Mouse (Mus musculus) stomach, embryonic 15.5 days (tissue): ENCODE measurements around the gene Gdpd5. TPM values are rescaled to one million over a fixed set of nuclear protein-coding genes. Genes with fewer than 3 reads are reported as not detected.

Experiments used
- ATAC-seq: fragments of 200-750 bp; cut with Nextera tagmentation; 2 replicates; pipeline ENCODE4 v1.8.0; 2017; ENCODE audit warnings: low read depth, moderate number of reproducible peaks, moderate TSS enrichment; ENCODE audit not compliant: insufficient read depth, low FRiP score
- H3K27ac ChIP-seq: fragments of 300-500 bp; sonication (generic); 2 replicates; pipeline ENCODE4 v1.5.1; 2015; ENCODE audit warnings: mild to moderate bottlenecking, inconsistent platforms
- H3K27me3 ChIP-seq: fragments of 300-500 bp; sonication (generic); replicated peaks from 2 replicates; pipeline ENCODE4 v1.6.1; 2015; ENCODE audit warnings: inconsistent platforms
- H3K36me3 ChIP-seq: fragments of 300-500 bp; sonication (generic); 2 replicates; pipeline ENCODE4 v1.6.1; 2015; ENCODE audit warnings: inconsistent platforms
- H3K4me1 ChIP-seq: fragments of 300-500 bp; sonication (generic); 2 replicates; pipeline ENCODE4 v1.6.1; 2015; ENCODE audit warnings: inconsistent platforms
- H3K4me2 ChIP-seq: fragments of 300-500 bp; sonication (generic); 2 replicates; pipeline ENCODE4 v1.6.1; 2015; ENCODE audit warnings: mild to moderate bottlenecking, inconsistent platforms
- H3K4me3 ChIP-seq: fragments of 300-500 bp; sonication (generic); replicated peaks from 2 replicates; pipeline ENCODE4 v1.5.1; 2015; ENCODE audit warnings: inconsistent platforms
- H3K9ac ChIP-seq: fragments of 300-500 bp; sonication (generic); 2 replicates; pipeline ENCODE4 v1.6.1; 2015; ENCODE audit warnings: inconsistent platforms
- H3K9me3 ChIP-seq: fragments of 300-500 bp; sonication (generic); 2 replicates; pipeline ENCODE4 v1.6.1; 2016; ENCODE audit warnings: inconsistent platforms
- WGBS: fragments of 180-500 bp; shearing (Covaris S2); methylation state at CpG from one replicate; pipeline ENCODE4 v1.1.7; 2015; 5-methylcytosine and 5-hydroxymethylcytosine counted together
- polyA plus RNA-seq: library from polyadenylated mRNA; unstranded; fragments of >200 nt; fragmentation: Nextera tagmentation; extraction: Ambion mirVana; gene quantifications from 2 replicates; pipeline ENCODE4 v1.2.1, GENCODE M21; 2015

The Gdpd5 gene
- polyA plus RNA-seq, 1 experiment from 2014 or later, result 18.4 TPM

DNA sequence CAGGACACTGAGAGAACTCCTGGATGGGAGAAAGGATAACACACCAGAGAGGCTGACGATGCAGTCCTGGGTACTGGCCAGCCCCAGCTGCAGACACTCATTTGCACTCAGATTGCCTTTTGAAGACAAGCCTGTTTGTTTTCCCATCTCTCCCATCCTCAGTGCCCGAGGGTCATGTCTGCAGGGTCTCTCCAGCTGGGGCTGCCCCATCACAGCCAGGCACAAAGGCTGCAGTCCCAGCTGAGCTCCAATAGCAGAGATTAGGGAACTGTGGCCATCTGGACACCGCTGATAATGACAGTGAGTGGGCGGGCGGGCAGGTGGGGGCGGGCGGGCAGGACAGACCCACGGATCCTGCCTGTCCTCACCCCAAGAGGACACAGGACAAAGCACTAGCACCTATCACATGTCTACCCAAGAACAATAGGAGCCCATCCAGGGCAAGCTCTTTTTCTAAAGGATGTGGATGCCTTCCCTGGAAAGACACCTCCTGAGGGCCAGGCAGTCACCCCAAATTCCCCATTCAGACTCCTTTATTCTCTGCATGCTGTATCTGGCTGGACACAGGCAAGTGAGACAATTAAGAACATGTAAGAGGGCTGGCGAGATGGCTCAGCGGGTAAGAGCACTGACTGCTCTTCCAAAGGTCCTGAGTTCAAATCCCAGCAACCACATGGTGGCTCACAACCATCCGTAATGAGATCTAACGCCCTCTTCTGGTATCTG, 93.8 kb downstream of the Gdpd5 start:
- H3K27me3 ChIP-seq, result no peaks in the 10 kb centered on the region
- no peak overlapping the region for H3K4me2 ChIP-seq
- 60% methylated on average over 12 of the region's 12 CpGs for WGBS
- peaks cover 53% of the 10 kb centered on the region for H3K36me3 ChIP-seq
- H3K4me3 ChIP-seq, result no peak overlapping the region
- H3K27ac ChIP-seq, result no peak overlapping the region; the same call in 1 of the 2 replicates
- H3K4me1 ChIP-seq, result peaks cover 9% of the 10 kb centered on the region; the same call in 1 of the 2 replicates
- peak; percentile 57; the same call in 1 of the 2 replicates for ATAC-seq
- no peaks in the 10 kb centered on the region for H3K9me3 ChIP-seq
- H3K9ac ChIP-seq, result no peak overlapping the region

GRCm38 (mm10) chr7:99475562-99475911, 94.3 kb downstream of the Gdpd5 start:
- H3K4me1 ChIP-seq, result peaks cover 11% of the 10 kb centered on the region; the same call in 1 of the 2 replicates
- H3K27ac ChIP-seq, result no peak overlapping the region
- no peak for ATAC-seq
- no peaks in the 10 kb centered on the region for H3K27me3 ChIP-seq
- 83% methylated on average over 2 of the region's 2 CpGs for WGBS
- H3K36me3 ChIP-seq, result peaks cover 58% of the 10 kb centered on the region
- no peaks in the 10 kb centered on the region for H3K9me3 ChIP-seq
- no peak overlapping the region for H3K9ac ChIP-seq
- no peak overlapping the region for H3K4me2 ChIP-seq
- no peak overlapping the region for H3K4me3 ChIP-seq

DNA sequence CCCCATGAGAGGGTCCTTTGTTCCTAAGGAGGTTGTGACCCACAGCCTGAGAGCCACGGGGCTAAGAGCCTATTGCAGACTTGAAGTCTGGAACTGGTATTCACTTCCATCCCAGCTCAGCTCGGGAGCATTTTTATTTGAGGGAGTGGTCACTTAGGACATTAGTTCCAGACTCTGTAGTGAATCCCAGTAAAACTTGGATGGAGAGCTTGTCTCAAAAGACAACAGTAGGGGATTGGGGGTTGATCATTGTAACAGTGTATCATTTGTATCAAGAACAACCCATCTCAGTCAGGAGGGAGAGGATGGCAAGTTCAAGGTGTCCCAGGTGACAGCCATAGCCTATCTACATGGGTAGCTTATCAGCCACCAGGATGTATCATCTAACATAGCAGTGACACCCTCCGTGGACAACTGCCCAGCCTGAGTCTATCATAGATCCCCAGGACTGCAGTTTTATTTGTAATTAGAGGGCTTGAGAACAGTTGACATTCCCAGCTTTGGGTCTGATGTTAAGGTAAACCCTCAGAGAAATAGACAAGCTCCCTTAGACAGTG, 95.4 kb downstream of the Gdpd5 start:
- Histone ChIP-seq H3K9ac (no peak overlapping the region), H3K4me3 (no peak overlapping the region), H3K4me1 (peaks cover 21% of the 10 kb centered on the region), H3K4me2 (no peak overlapping the region), H3K36me3 (peaks cover 64% of the 10 kb centered on the region), H3K27ac (no peak overlapping the region), H3K27me3 (no peaks in the 10 kb centered on the region), H3K9me3 (no peaks in the 10 kb centered on the region)
- no peak for ATAC-seq
- 48% methylated on average over 3 of the region's 3 CpGs for WGBS

DNA sequence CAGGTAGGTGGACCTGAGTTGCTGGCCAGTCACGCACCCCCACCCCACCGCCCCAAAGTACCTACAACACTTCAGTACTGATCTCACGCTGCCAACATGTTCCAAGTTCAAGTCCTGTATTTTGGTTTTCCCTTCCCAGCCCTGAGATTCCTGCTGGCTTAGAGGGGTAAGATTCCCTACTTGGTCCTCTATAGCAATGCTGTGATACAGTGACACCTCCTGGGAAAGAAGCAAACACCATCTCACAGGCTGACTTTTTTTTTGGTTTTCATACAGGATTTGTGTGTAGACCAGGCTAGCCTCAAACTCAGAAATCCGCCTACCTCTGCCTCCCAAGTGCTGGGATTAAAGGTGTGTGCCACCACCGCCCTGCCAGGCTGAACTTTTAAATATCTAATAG, 96.0 kb downstream of the Gdpd5 start:
- no peaks in the 10 kb centered on the region for H3K9me3 ChIP-seq
- no peak overlapping the region for H3K27ac ChIP-seq
- ATAC-seq, result no peak
- WGBS, result 85% methylated on average over 5 of the region's 5 CpGs
- no peak overlapping the region for H3K4me3 ChIP-seq
- no peak overlapping the region for H3K9ac ChIP-seq
- H3K36me3 ChIP-seq, result peaks cover 68% of the 10 kb centered on the region
- peaks cover 27% of the 10 kb centered on the region for H3K4me1 ChIP-seq
- no peak overlapping the region for H3K4me2 ChIP-seq
- no peaks in the 10 kb centered on the region for H3K27me3 ChIP-seq

- peak overlapping the region; percentile 80 for H3K9ac ChIP-seq
- H3K36me3 ChIP-seq, result peaks cover 42% of the 10 kb centered on the region
- no peaks in the 10 kb centered on the region for H3K27me3 ChIP-seq
- WGBS, result 1% methylated on average over 6 of the region's 6 CpGs
- H3K4me3 ChIP-seq, result peak overlapping the region; percentile 81
- H3K9me3 ChIP-seq, result no peaks in the 10 kb centered on the region
- H3K4me1 ChIP-seq, result peaks cover 24% of the 10 kb centered on the region
- H3K4me2 ChIP-seq, result peak overlapping the region; percentile 80
- ATAC-seq, result no peak
- peak overlapping the region; percentile 78; the same call in 1 of the 2 replicates for H3K27ac ChIP-seq
Measured at GRCm38 (mm10) chr7:99482637-99483036, 101.4 kb downstream of the Gdpd5 start.

GRCm38 (mm10) chr7:99483271-99483923, 102.2 kb downstream of the Gdpd5 start, which contains the start of gene Rps3:
Gene Rps3, minus strand, starts transcription at chr7:99483738.
- Histone ChIP-seq H3K9me3 (no peaks in the 10 kb centered on the region), H3K4me2 (peak within 1 kb of the TSS; percentile 80), H3K27me3 (no peaks in the 10 kb centered on the region), H3K4me3 (peak within 1 kb of the TSS; percentile 81), H3K9ac (peak within 1 kb of the TSS; percentile 80), H3K4me1 (peaks cover 24% of the 10 kb centered on the region), H3K36me3 (peaks cover 35% of the 10 kb centered on the region), H3K27ac (peak within 1 kb of the TSS; percentile 78)
- ATAC-seq, result peak; percentile 95
- WGBS, result under 1% methylated on average over 45 of the region's 45 CpGs

GRCm38 (mm10) chr7:99483924-99484319, 102.7 kb downstream of the Gdpd5 start:
- H3K27ac ChIP-seq, result no peak overlapping the region
- peak overlapping the region; percentile 52 for H3K4me2 ChIP-seq
- 43% methylated on average over 8 of the region's 8 CpGs for WGBS
- ATAC-seq, result 0 out of 2 replicates have a peak, but pooled peaks have one; percentile 11
- H3K36me3 ChIP-seq, result peaks cover 30% of the 10 kb centered on the region
- H3K27me3 ChIP-seq, result no peaks in the 10 kb centered on the region
- peaks cover 24% of the 10 kb centered on the region for H3K4me1 ChIP-seq
- H3K9ac ChIP-seq, result no peak overlapping the region
- peak overlapping the region; percentile 81 for H3K4me3 ChIP-seq
- H3K9me3 ChIP-seq, result no peaks in the 10 kb centered on the region

- 82% methylated on average over 1 of the region's 1 CpGs for WGBS
Measured at GRCm38 (mm10) chr7:99484679-99485078, 103.5 kb downstream of the Gdpd5 start.

GRCm38 (mm10) chr7:99489708-99490107, 108.5 kb downstream of the Gdpd5 start:
- Histone ChIP-seq H3K4me2 (no peak overlapping the region), H3K27ac (no peak overlapping the region), H3K27me3 (no peaks in the 10 kb centered on the region), H3K4me3 (no peak overlapping the region), H3K4me1 (0 out of 2 replicates have a peak, but pooled peaks cover 3% of the 10 kb centered on the region), H3K9ac (no peak overlapping the region), H3K36me3 (no peaks in the 10 kb centered on the region), H3K9me3 (no peaks in the 10 kb centered on the region)
- no peak for ATAC-seq
- 57% methylated on average over 5 of the region's 5 CpGs for WGBS

More at GRCm38 (mm10) chr7:99484679-99485078, 103.5 kb downstream of the Gdpd5 start:
- H3K36me3 ChIP-seq, result peaks cover 22% of the 10 kb centered on the region
- peaks cover 26% of the 10 kb centered on the region for H3K4me1 ChIP-seq
- no peaks in the 10 kb centered on the region for H3K9me3 ChIP-seq
- H3K4me2 ChIP-seq, result no peak overlapping the region
- ATAC-seq, result no peak
- H3K27me3 ChIP-seq, result no peaks in the 10 kb centered on the region
- H3K4me3 ChIP-seq, result no peak overlapping the region
- no peak overlapping the region for H3K9ac ChIP-seq
- H3K27ac ChIP-seq, result no peak overlapping the region

DNA sequence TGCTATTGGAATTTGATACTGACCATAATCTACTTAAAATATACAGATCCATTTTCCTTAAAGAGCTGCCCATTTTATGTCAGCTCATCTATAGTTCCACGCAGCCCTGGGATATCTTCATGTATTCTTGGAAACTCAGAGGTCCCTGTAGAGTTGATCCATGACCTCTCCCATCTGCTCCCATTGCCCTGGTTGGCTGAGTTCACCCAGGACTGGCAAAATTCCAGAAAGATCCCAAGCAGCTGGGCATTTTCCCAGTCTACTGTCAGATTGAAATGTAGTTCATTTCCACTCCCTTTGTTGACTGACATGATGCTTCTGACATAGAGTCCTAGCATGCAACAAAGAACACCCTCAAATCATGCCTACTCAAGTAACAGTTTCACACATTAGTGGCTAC, 117.9 kb downstream of the Gdpd5 start:
- no peak overlapping the region for H3K4me3 ChIP-seq
- no peaks in the 10 kb centered on the region for H3K36me3 ChIP-seq
- H3K27me3 ChIP-seq, result no peaks in the 10 kb centered on the region
- no peak overlapping the region for H3K4me2 ChIP-seq
- H3K27ac ChIP-seq, result no peak overlapping the region
- WGBS, result 57% methylated on average over 1 of the region's 1 CpGs
- no peak overlapping the region for H3K9ac ChIP-seq
- no peak for ATAC-seq
- no peaks in the 10 kb centered on the region for H3K4me1 ChIP-seq
- no peaks in the 10 kb centered on the region for H3K9me3 ChIP-seq

- ATAC-seq, result peak; percentile 75
- 3% methylated on average over 8 of the region's 8 CpGs for WGBS
- Histone ChIP-seq H3K4me3 (no peak overlapping the region), H3K4me1 (no peaks in the 10 kb centered on the region), H3K9ac (no peak overlapping the region), H3K9me3 (no peaks in the 10 kb centered on the region), H3K27me3 (no peaks in the 10 kb centered on the region), H3K27ac (no peak overlapping the region), H3K4me2 (no peak overlapping the region), H3K36me3 (no peaks in the 10 kb centered on the region)
Measured at GRCm38 (mm10) chr7:99500201-99500600, 119.0 kb downstream of the Gdpd5 start.

GRCm38 (mm10) chr7:99500655-99501054, 119.4 kb downstream of the Gdpd5 start:
- no peaks in the 10 kb centered on the region for H3K4me1 ChIP-seq
- 28% methylated on average over 5 of the region's 5 CpGs for WGBS
- peak; percentile 89; the same call in 1 of the 2 replicates for ATAC-seq

More at GRCm38 (mm10) chr7:99500655-99501054, 119.4 kb downstream of the Gdpd5 start:
- Histone ChIP-seq H3K9me3 (no peaks in the 10 kb centered on the region), H3K36me3 (no peaks in the 10 kb centered on the region), H3K27ac (no peak overlapping the region), H3K9ac (no peak overlapping the region), H3K4me3 (no peak overlapping the region), H3K27me3 (no peaks in the 10 kb centered on the region), H3K4me2 (no peak overlapping the region)
